In genomic region chr1:127989876-127990731, GRCm38 (mm10) we compare ENCODE assay signal across 9 mouse cellular contexts.
A peak's percentile ranks its signal among the peaks of the same experiment; 100 is the strongest.
DNase-seq lines count a peak whose midpoint lies in the region; ATAC-seq lines count a peak whose summit lies in the region.
"Had no signal": no experiment of that assay in that cellular context is flagged by ENCODE, and none has a peak within 500 bp of the region (broad histone marks: within the 10 kb centered on the region; RNA-seq: fewer than 3 reads in every experiment).

No protein-coding gene starts in this region.

- H3K4me3 ChIP-seq in forebrain, embryonic 11.5 days (ENCODE audit: low read depth, low read length): no peak overlapping the region
- H3K4me3 ChIP-seq in forebrain, embryonic 10.5 days: no peak overlapping the region
- no peak overlapping the region for H3K4me3 ChIP-seq in forebrain, embryonic 16.5 days (replicated peaks; ENCODE audit: low read length)
- no peak overlapping the region for H3K4me3 ChIP-seq in hindbrain, embryonic 12.5 days
- H3K4me3 ChIP-seq in neural tube, embryonic 13.5 days: no peak overlapping the region
- H3K4me3 ChIP-seq: limb, embryonic 12.5 days had no signal

- no peak overlapping the region for H3K9ac ChIP-seq in forebrain, embryonic 11.5 days (ENCODE audit: low read length)
- H3K9ac ChIP-seq in forebrain, embryonic 16.5 days (replicated peaks; ENCODE audit: low read depth, low read length): peak overlapping the region; percentile 41
- no peak overlapping the region for H3K9ac ChIP-seq in hindbrain, embryonic 12.5 days
- H3K9ac ChIP-seq in neural tube, embryonic 13.5 days: no peak overlapping the region
- H3K9ac ChIP-seq: limb, embryonic 12.5 days had no signal

- WGBS in forebrain, embryonic 11.5 days: 54% methylated on average over 9 of the region's 9 CpGs
- 58% methylated on average over 9 of the region's 9 CpGs for WGBS in forebrain, embryonic 10.5 days
- 32% methylated on average over 9 of the region's 9 CpGs for WGBS in forebrain, embryonic 16.5 days
- 47% methylated on average over 9 of the region's 9 CpGs for WGBS in hindbrain, embryonic 12.5 days
- 42% methylated on average over 9 of the region's 9 CpGs for WGBS in neural tube, embryonic 13.5 days

- ATAC-seq in forebrain, embryonic 11.5 days (replicated peaks; ENCODE audit: low FRiP score): peak; percentile 44
- peak; percentile 85 for ATAC-seq in forebrain, embryonic 16.5 days
- ATAC-seq in hindbrain, embryonic 12.5 days (ENCODE audit: low FRiP score): peak; percentile 79
- peak; percentile 53; the same call in 1 of the 2 replicates for ATAC-seq in neural tube, embryonic 13.5 days (ENCODE audit: low read depth)

- DNase-seq in forebrain, embryonic 11.5 days (ENCODE audit: low spot score): no peak
- no peak for DNase-seq in forebrain, embryonic 10.5 days (ENCODE audit: extremely low spot score, low spot score)
- DNase-seq in adrenal gland, adult 2 months: peak; percentile 54
- DNase-seq in liver: peak; percentile 9
- no peak for DNase-seq in T-cell, adult 2 months (ENCODE audit: low spot score)

- H3K27ac ChIP-seq in forebrain, embryonic 11.5 days (ENCODE audit: low read depth, low read length): no peak overlapping the region
- H3K27ac ChIP-seq in forebrain, embryonic 10.5 days: no peak overlapping the region
- peak overlapping the region; percentile 73 for H3K27ac ChIP-seq in forebrain, embryonic 16.5 days (ENCODE audit: low read length)
- H3K27ac ChIP-seq in hindbrain, embryonic 12.5 days: peak overlapping the region; percentile 57
- peak overlapping the region; percentile 65 for H3K27ac ChIP-seq in neural tube, embryonic 13.5 days (replicated peaks)
- H3K27ac ChIP-seq: limb, embryonic 12.5 days had no signal

- H3K27me3 ChIP-seq in forebrain, embryonic 11.5 days (ENCODE audit: control insufficient read depth, insufficient read depth, low read length): no peaks in the 10 kb centered on the region
- no peaks in the 10 kb centered on the region for H3K27me3 ChIP-seq in forebrain, embryonic 10.5 days (ENCODE audit: poor library complexity, severe bottlenecking)
- H3K27me3 ChIP-seq in forebrain, embryonic 16.5 days (replicated peaks; ENCODE audit: control insufficient read depth, insufficient read depth, low read length): no peaks in the 10 kb centered on the region
- H3K27me3 ChIP-seq in hindbrain, embryonic 12.5 days: no peaks in the 10 kb centered on the region
- no peaks in the 10 kb centered on the region for H3K27me3 ChIP-seq in neural tube, embryonic 13.5 days
- H3K27me3 ChIP-seq: limb, embryonic 12.5 days had no signal

- H3K4me1 ChIP-seq in forebrain, embryonic 11.5 days (replicated peaks; ENCODE audit: control insufficient read depth, insufficient read depth, low read length): no peaks in the 10 kb centered on the region
- H3K4me1 ChIP-seq in forebrain, embryonic 10.5 days: peaks cover 10% of the 10 kb centered on the region
- H3K4me1 ChIP-seq in forebrain, embryonic 16.5 days (replicated peaks; ENCODE audit: control insufficient read depth, insufficient read depth, low read length): peaks cover 12% of the 10 kb centered on the region
- peaks cover 10% of the 10 kb centered on the region; the same call in 1 of the 2 replicates for H3K4me1 ChIP-seq in hindbrain, embryonic 12.5 days
- peaks cover 15% of the 10 kb centered on the region for H3K4me1 ChIP-seq in neural tube, embryonic 13.5 days (replicated peaks)

- H3K4me2 ChIP-seq in forebrain, embryonic 11.5 days (ENCODE audit: low read depth, low read length, severe bottlenecking): no peak overlapping the region
- H3K4me2 ChIP-seq in forebrain, embryonic 16.5 days (ENCODE audit: low read length): peak overlapping the region; percentile 6
- peak overlapping the region; percentile 17; the same call in 1 of the 2 replicates for H3K4me2 ChIP-seq in hindbrain, embryonic 12.5 days (replicated peaks)
- peak overlapping the region; percentile 28 for H3K4me2 ChIP-seq in neural tube, embryonic 13.5 days
- H3K4me2 ChIP-seq: limb, embryonic 12.5 days had no signal

- no peaks in the 10 kb centered on the region for H3K36me3 ChIP-seq in forebrain, embryonic 11.5 days (ENCODE audit: control insufficient read depth, insufficient read depth, low read length)
- H3K36me3 ChIP-seq in forebrain, embryonic 10.5 days (replicated peaks): peaks cover 62% of the 10 kb centered on the region
- no peaks in the 10 kb centered on the region for H3K36me3 ChIP-seq in forebrain, embryonic 16.5 days (ENCODE audit: control insufficient read depth, insufficient read depth)
- 0 out of 2 replicates have a peak, but pooled peaks cover 4% of the 10 kb centered on the region for H3K36me3 ChIP-seq in hindbrain, embryonic 12.5 days
- H3K36me3 ChIP-seq in neural tube, embryonic 13.5 days: no peaks in the 10 kb centered on the region

- no peaks in the 10 kb centered on the region for H3K9me3 ChIP-seq in forebrain, embryonic 11.5 days (ENCODE audit: control insufficient read depth, low read length)
- H3K9me3 ChIP-seq in forebrain, embryonic 10.5 days: no peaks in the 10 kb centered on the region
- no peaks in the 10 kb centered on the region for H3K9me3 ChIP-seq in forebrain, embryonic 16.5 days (ENCODE audit: control insufficient read depth, low read length)
- no peaks in the 10 kb centered on the region for H3K9me3 ChIP-seq in hindbrain, embryonic 12.5 days (replicated peaks)
- H3K9me3 ChIP-seq in neural tube, embryonic 13.5 days: no peaks in the 10 kb centered on the region

Comparison
In these comparisons a context has a peak if more than half of its experiments do, and no peak if none do; other contexts are left out.
1. H3K27ac ChIP-seq: peak in forebrain, embryonic 16.5 days (single experiment), hindbrain, embryonic 12.5 days (single experiment) and neural tube, embryonic 13.5 days (single experiment); none in forebrain, embryonic 11.5 days (single experiment) and forebrain, embryonic 10.5 days (single experiment).
2. DNase-seq: peak in adrenal gland, adult 2 months (single experiment) and liver (single experiment); none in forebrain, embryonic 11.5 days (single experiment), forebrain, embryonic 10.5 days (single experiment) and T-cell, adult 2 months (single experiment).
3. Peak in every context shown above with its lines, with median percentiles within 50 percentile points of each other: ATAC-seq.